Comparison of ENCODE assay signal across 22 mouse cellular contexts in the genomic region with DNA sequence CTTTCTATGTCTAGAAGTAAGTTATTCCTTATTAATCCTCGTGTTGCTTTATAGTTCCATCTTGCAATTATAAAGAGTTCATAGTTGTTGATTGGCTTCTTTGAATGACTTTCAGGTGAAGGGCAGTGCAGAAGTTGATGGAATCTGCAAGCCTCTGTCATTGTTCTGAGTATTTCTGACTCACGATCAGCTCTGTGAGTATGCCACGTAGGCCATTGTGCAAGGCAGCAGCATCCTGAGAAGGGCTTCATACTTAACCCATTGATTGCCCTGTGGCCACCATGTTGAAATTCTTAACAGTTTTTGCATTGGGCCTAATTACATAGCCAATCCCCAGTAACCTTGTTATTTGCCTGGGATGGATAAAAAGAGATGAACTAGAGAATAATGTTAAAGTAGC.
"Had no signal": no experiment of that assay in that cellular context is flagged by ENCODE, and none has a peak within 500 bp of the region (broad histone marks: within the 10 kb centered on the region; RNA-seq: fewer than 3 reads in every experiment).

No protein-coding gene starts in this region.

- H3K4me3 ChIP-seq: gastrocnemius, adult 2 months; heart, adult 2 months; heart, embryonic 12.5 days; hindbrain, embryonic 10.5 days; hindbrain, embryonic 12.5 days; layer of hippocampus, adult 2 months; left cerebral cortex, adult 2 months; limb, embryonic 10.5 days; limb, embryonic 12.5 days; liver, embryonic 13.5 days had no signal

- ATAC-seq: hindbrain, embryonic 16.5 days; inflammation-experienced regulatory T-cells, adult 6 months had no signal

- H3K9me3 ChIP-seq: hindbrain, embryonic 12.5 days; limb, embryonic 10.5 days; liver, embryonic 13.5 days had no signal

- H3K27me3 ChIP-seq: heart, embryonic 12.5 days; hindbrain, embryonic 12.5 days; limb, embryonic 12.5 days; liver, embryonic 13.5 days had no signal

- H3K4me2 ChIP-seq: heart, embryonic 12.5 days; hindbrain, embryonic 12.5 days; hindbrain, embryonic 14.5 days; limb, embryonic 12.5 days; liver, embryonic 13.5 days had no signal

- DNase-seq: gastrocnemius, adult 2 months; gastrocnemius, postnatal 10 days; gastrocnemius, postnatal 25 days; heart, adult 2 months; heart, postnatal 10 days; heart, postnatal 4 days; kidney, adult 18-20 months; kidney, adult 8-10 months; kidney, postnatal 10 days; kidney, postnatal 25 days; kidney, postnatal 4 days; liver, embryonic 13.5 days had no signal

- H3K4me1 ChIP-seq: heart, embryonic 12.5 days; hindbrain, embryonic 10.5 days; hindbrain, embryonic 12.5 days; limb, embryonic 10.5 days; limb, embryonic 12.5 days had no signal

- H3K27ac ChIP-seq: gastrocnemius, adult 2 months; heart, adult 2 months; hindbrain, embryonic 10.5 days; hindbrain, embryonic 12.5 days; hindbrain, embryonic 14.5 days; layer of hippocampus, adult 2 months; left cerebral cortex, adult 2 months; limb, embryonic 10.5 days; limb, embryonic 12.5 days had no signal

- H3K9ac ChIP-seq: heart, embryonic 12.5 days; hindbrain, embryonic 12.5 days; hindbrain, embryonic 14.5 days; limb, embryonic 12.5 days; liver, embryonic 13.5 days had no signal

- H3K36me3 ChIP-seq: heart, embryonic 12.5 days; hindbrain, embryonic 10.5 days; hindbrain, embryonic 12.5 days; limb, embryonic 10.5 days; limb, embryonic 12.5 days; liver, embryonic 13.5 days had no signal
